14 mouse cellular contexts compared by ENCODE assay signal in genomic region chrX:143932530-143932929, GRCm38 (mm10). TPM values are rescaled to one million over a fixed set of nuclear protein-coding genes. Genes with fewer than 3 reads are reported as not detected.
DNase-seq lines count a peak whose midpoint lies in the region; ATAC-seq lines count a peak whose summit lies in the region.
"Had no signal": no experiment of that assay in that cellular context is flagged by ENCODE, and none has a peak within 500 bp of the region (broad histone marks: within the 10 kb centered on the region; RNA-seq: fewer than 3 reads in every experiment).

No protein-coding gene starts in this region.

- no peaks in the 10 kb centered on the region for H3K4me1 ChIP-seq in kidney, embryonic 14.5 days (ENCODE audit: control insufficient read depth, insufficient read depth, low read length)
- H3K4me1 ChIP-seq in forebrain, embryonic 14.5 days (ENCODE audit: control insufficient read depth, insufficient read depth, low read length): 0 out of 2 replicates have a peak, but pooled peaks cover 2% of the 10 kb centered on the region
- H3K4me1 ChIP-seq in limb, embryonic 11.5 days (ENCODE audit: control insufficient read depth, insufficient read depth, low read length): no peaks in the 10 kb centered on the region
- H3K4me1 ChIP-seq in neural tube, embryonic 12.5 days: no peaks in the 10 kb centered on the region

- no peaks in the 10 kb centered on the region for H3K27me3 ChIP-seq in kidney, embryonic 14.5 days (ENCODE audit: control insufficient read depth, insufficient read depth, low read length)
- H3K27me3 ChIP-seq in forebrain, embryonic 14.5 days (replicated peaks; ENCODE audit: control insufficient read depth, insufficient read depth, low read length): no peaks in the 10 kb centered on the region
- H3K27me3 ChIP-seq in limb, embryonic 11.5 days (ENCODE audit: control insufficient read depth, insufficient read depth, low read length): no peaks in the 10 kb centered on the region
- H3K27me3 ChIP-seq in neural tube, embryonic 12.5 days (replicated peaks): no peaks in the 10 kb centered on the region

- no peaks in the 10 kb centered on the region for H3K36me3 ChIP-seq in kidney, embryonic 14.5 days (ENCODE audit: control insufficient read depth, insufficient read depth, low read length)
- H3K36me3 ChIP-seq in forebrain, embryonic 14.5 days (ENCODE audit: control insufficient read depth, insufficient read depth, low read length): no peaks in the 10 kb centered on the region; the same call in 1 of the 2 replicates
- no peaks in the 10 kb centered on the region for H3K36me3 ChIP-seq in limb, embryonic 11.5 days (ENCODE audit: control insufficient read depth, insufficient read depth, low read length)
- no peaks in the 10 kb centered on the region for H3K36me3 ChIP-seq in neural tube, embryonic 12.5 days
- H3K36me3 ChIP-seq: G1E had no signal

- H3K4me3 ChIP-seq in kidney, embryonic 14.5 days (ENCODE audit: low read length): peak overlapping the region; percentile 6; the same call in 1 of the 2 replicates
- H3K4me3 ChIP-seq in forebrain, embryonic 14.5 days (ENCODE audit: low read depth, low read length): peak overlapping the region; percentile 41
- peak overlapping the region; percentile 19 for H3K4me3 ChIP-seq in limb, embryonic 11.5 days (ENCODE audit: low read depth, low read length)
- H3K4me3 ChIP-seq in neural tube, embryonic 12.5 days: peak overlapping the region; percentile 35
- H3K4me3 ChIP-seq: myocyte had no signal

- WGBS in kidney, embryonic 14.5 days: 73% methylated on average over 1 of the region's 1 CpGs
- 33% methylated on average over 1 of the region's 1 CpGs for WGBS in forebrain, embryonic 14.5 days
- 37% methylated on average over 1 of the region's 1 CpGs for WGBS in limb, embryonic 11.5 days
- 48% methylated on average over 1 of the region's 1 CpGs for WGBS in neural tube, embryonic 12.5 days

- no peak overlapping the region for H3K4me2 ChIP-seq in kidney, embryonic 14.5 days (replicated peaks; ENCODE audit: low read depth, low read length)
- H3K4me2 ChIP-seq in forebrain, embryonic 14.5 days (ENCODE audit: low read length): peak overlapping the region; percentile 50
- peak overlapping the region; percentile 18; the same call in 1 of the 2 replicates for H3K4me2 ChIP-seq in limb, embryonic 11.5 days (ENCODE audit: low read depth, severe bottlenecking)
- peak overlapping the region; percentile 53; the same call in 1 of the 2 replicates for H3K4me2 ChIP-seq in neural tube, embryonic 12.5 days (replicated peaks)

- no peak overlapping the region for H3K27ac ChIP-seq in kidney, embryonic 14.5 days (ENCODE audit: low read depth, low read length)
- peak overlapping the region; percentile 89 for H3K27ac ChIP-seq in forebrain, embryonic 14.5 days (ENCODE audit: low read depth, low read length)
- no peak overlapping the region for H3K27ac ChIP-seq in limb, embryonic 11.5 days (replicated peaks; ENCODE audit: low read depth, low read length)
- H3K27ac ChIP-seq in neural tube, embryonic 12.5 days: peak overlapping the region; percentile 34

- H3K9ac ChIP-seq in kidney, embryonic 14.5 days (ENCODE audit: low read depth, low read length): no peak overlapping the region
- peak overlapping the region; percentile 81 for H3K9ac ChIP-seq in forebrain, embryonic 14.5 days (ENCODE audit: low read length)
- H3K9ac ChIP-seq in limb, embryonic 11.5 days (ENCODE audit: low read length): peak overlapping the region; percentile 23; the same call in 1 of the 2 replicates
- peak overlapping the region; percentile 59 for H3K9ac ChIP-seq in neural tube, embryonic 12.5 days

- DNase-seq in kidney, postnatal 14 days: no peak
- peak; percentile 28 for DNase-seq in forebrain, embryonic 14.5 days (ENCODE audit: low spot score)
- DNase-seq in limb, embryonic 11.5 days (ENCODE audit: low spot score): no peak
- no peak for DNase-seq in lung, postnatal 4 days
- DNase-seq in thymus, adult 18-20 months: no peak
- DNase-seq in testis, postnatal 14 days (ENCODE audit: low spot score): no peak
- DNase-seq: heart, adult 18-20 months; heart, postnatal 4 days; kidney, postnatal 36 days had no signal

- H3K9me3 ChIP-seq in kidney, embryonic 14.5 days (ENCODE audit: control insufficient read depth, low read length): no peaks in the 10 kb centered on the region
- H3K9me3 ChIP-seq in forebrain, embryonic 14.5 days (replicated peaks; ENCODE audit: control insufficient read depth, low read length): no peaks in the 10 kb centered on the region
- H3K9me3 ChIP-seq in limb, embryonic 11.5 days (ENCODE audit: control insufficient read depth, low read length): no peaks in the 10 kb centered on the region
- H3K9me3 ChIP-seq in neural tube, embryonic 12.5 days: no peaks in the 10 kb centered on the region
- H3K9me3 ChIP-seq: G1E had no signal

- no peak for ATAC-seq in kidney, embryonic 14.5 days (ENCODE audit: low FRiP score, low TSS enrichment)
- ATAC-seq in forebrain, embryonic 14.5 days: 0 out of 2 replicates have a peak, but pooled peaks have one; percentile 21
- ATAC-seq in limb, embryonic 11.5 days (ENCODE audit: insufficient number of reproducible peaks, low FRiP score, low TSS enrichment, low read depth): no peak
- ATAC-seq in neural tube, embryonic 12.5 days (ENCODE audit: low FRiP score, low read depth): peak; percentile 61
- ATAC-seq: activated CD4-positive, CD25-positive, alpha-beta regulatory T cell, adult 4 months had no signal

RNA-seq across cellular contexts. Expression of gene Dcx, which starts 0.6 kb away (rescaled TPM):
- polyA plus RNA-seq in kidney, embryonic 14.5 days (2014; fragmentation: Nextera tagmentation; extraction: Ambion mirVana): 4.5 and 6.9 TPM in 2 replicates
- polyA plus RNA-seq in forebrain, embryonic 14.5 days (2014; fragmentation: Nextera tagmentation; extraction: Ambion mirVana): 233 and 299 TPM in 2 replicates
- polyA plus RNA-seq in limb, embryonic 11.5 days (2014; fragmentation: Nextera tagmentation; extraction: Ambion mirVana): 9.8 and 12.6 TPM in 2 replicates
- 230 and 246 TPM in 2 replicates for polyA plus RNA-seq in neural tube, embryonic 12.5 days (2016; fragmentation: Nextera tagmentation; extraction: Ambion mirVana)
- polyA plus RNA-seq: activated CD4-positive, CD25-positive, alpha-beta regulatory T cell, adult 4 months had no signal

Comparison
In these comparisons a context has a peak if more than half of its experiments do, and no peak if none do; other contexts are left out.
1. ATAC-seq: peak in forebrain, embryonic 14.5 days (single experiment) and neural tube, embryonic 12.5 days (single experiment); none in kidney, embryonic 14.5 days (single experiment) and limb, embryonic 11.5 days (single experiment).
2. H3K27ac ChIP-seq: peak in forebrain, embryonic 14.5 days (single experiment) and neural tube, embryonic 12.5 days (single experiment); none in kidney, embryonic 14.5 days (single experiment) and limb, embryonic 11.5 days (single experiment).
3. RNA of gene Dcx, which starts 0.6 kb away (polyA plus RNA-seq): 230 to 246 TPM in neural tube, embryonic 12.5 days and 233 to 299 TPM in forebrain, embryonic 14.5 days; 9.8 to 12.6 TPM in limb, embryonic 11.5 days and 4.5 to 6.9 TPM in kidney, embryonic 14.5 days; every median in the first group is over 10 times any median in the second.
4. Peak in every context shown above with its lines, with median percentiles within 50 percentile points of each other: H3K4me3 ChIP-seq.